Mouse (Mus musculus) adipocyte (in vitro differentiated cells): ENCODE measurements around the gene Slc3a1.

Experiments
- DNase-seq: peaks from one replicate; pipeline ENCODE4 v3.0.0-alpha.2; 2016; ENCODE audit warnings: low spot score

The Slc3a1 gene

GRCm38 (mm10) chr17:85037855-85038254, 9.7 kb downstream of the Slc3a1 start:
- DNase-seq: no peak

- DNase-seq: no peak
These were observed 10.1 kb downstream of the Slc3a1 start for GRCm38 (mm10) chr17:85038311-85038710.

- no peak for DNase-seq
These were observed 10.6 kb downstream of the Slc3a1 start for GRCm38 (mm10) chr17:85038761-85039160.

DNA sequence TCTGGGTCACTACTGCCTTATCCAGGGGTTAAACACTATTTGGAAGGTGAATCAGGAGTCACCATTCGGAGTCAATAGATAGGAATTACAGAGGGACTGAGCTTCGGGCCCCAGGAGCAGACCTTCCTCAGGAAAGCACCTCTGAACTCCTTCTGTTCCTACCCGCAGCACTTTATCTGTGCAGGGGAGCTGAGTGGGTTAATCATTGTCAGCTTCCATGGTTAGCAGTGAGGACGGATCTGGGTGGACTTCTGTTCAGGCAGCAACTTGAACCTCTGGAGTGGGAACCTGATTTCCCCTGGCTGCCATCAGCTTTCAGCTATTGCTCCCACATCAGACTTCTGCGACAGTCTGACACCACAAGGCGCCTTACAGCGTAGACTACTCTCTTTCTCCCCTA, 12.7 kb downstream of the Slc3a1 start:
- no peak for DNase-seq

- no peak for DNase-seq
These were observed 14.2 kb downstream of the Slc3a1 start for GRCm38 (mm10) chr17:85042419-85042818.

DNA sequence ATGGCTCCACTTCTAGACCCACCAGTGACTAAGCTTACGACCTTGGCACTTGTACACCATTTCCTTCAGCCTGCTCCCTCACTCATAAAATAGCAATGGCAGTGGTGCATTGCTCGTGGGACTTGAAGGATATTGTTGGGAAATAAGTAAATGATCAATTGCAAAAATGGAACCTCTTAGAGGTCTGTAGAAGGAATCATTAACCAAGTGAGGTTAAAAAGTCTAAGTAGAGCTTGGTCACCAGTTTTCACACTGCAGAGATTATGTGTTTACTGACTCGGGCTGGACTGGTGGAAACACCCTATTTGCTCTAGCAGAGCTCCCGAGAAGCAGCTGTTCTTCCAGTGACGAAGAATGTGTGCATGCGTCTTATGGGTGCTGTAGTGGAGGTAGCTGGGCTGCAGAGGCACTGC, 15.2 kb downstream of the Slc3a1 start:
- no peak for DNase-seq

- no peak for DNase-seq
These were observed 16.3 kb downstream of the Slc3a1 start for GRCm38 (mm10) chr17:85044466-85044865.

GRCm38 (mm10) chr17:85045160-85045559, 17.0 kb downstream of the Slc3a1 start:
- DNase-seq: no peak

DNA sequence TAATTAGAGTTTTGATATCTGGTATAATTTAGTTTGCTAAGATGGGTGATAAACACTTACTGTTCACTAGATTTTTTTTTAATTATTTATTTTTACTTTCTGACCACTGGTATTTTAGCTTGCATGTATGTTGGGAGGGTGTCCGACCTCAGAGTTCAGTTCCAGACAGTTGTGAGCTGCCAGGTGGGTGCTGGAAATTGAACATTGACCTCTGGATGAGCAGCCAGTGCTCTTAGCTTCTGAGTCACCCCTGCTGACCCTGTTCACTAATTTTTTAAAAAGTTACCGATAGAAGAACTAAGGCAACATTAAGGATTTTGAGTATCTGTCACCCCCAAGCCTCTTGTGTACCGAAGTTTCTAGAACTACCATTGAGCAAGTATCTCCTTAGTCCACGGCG, 20.2 kb downstream of the Slc3a1 start:
- no peak for DNase-seq

GRCm38 (mm10) chr17:85058276-85058675, 30.1 kb downstream of the Slc3a1 start:
- no peak for DNase-seq

DNA sequence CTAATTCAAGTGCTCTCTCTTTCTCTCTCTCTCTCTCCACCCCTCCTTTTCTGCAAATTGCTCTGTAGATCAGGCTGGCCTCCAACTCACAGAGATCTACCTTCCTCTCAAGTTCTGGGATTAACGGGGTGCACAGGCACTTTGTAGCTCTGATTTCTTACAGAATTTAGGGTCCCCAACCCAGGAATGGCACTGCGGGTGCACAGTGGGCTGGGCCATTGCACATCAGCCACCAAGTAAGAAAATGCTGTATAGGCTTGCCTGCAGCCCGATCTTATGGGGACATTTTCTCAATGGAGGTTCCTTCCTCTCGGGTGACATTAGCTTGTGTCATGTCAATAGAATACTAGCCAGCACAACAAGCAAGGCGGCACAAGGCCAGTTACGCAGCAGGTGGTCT, 31.0 kb downstream of the Slc3a1 start:
- DNase-seq: no peak

- DNase-seq: no peak
These were observed 35.4 kb downstream of the Slc3a1 start for GRCm38 (mm10) chr17:85063560-85063959.

GRCm38 (mm10) chr17:85067331-85067730, 39.2 kb downstream of the Slc3a1 start:
- DNase-seq: no peak

- DNase-seq: no peak
These were observed 42.5 kb downstream of the Slc3a1 start for GRCm38 (mm10) chr17:85070658-85071057.

GRCm38 (mm10) chr17:85071088-85071775, 43.1 kb downstream of the Slc3a1 start:
- no peak for DNase-seq

DNA sequence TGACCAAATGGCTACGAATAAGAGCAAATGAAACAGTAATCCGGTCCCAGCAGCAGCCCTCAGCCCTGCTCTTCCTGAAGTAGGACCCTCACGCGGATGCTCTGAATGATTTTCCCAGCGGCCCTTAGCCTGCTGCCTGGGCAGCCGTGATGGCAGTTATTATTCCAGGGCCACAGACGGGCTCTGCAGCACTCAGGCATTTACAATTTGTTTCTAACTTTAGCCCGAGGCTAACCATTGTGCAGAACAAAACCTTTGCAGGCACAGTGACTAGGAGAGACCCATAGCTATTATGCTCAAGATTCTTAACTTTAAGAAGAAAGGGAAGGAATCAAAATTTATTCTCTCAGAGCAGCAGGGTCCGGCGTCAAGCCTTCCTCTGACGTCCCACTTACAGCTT, 44.2 kb downstream of the Slc3a1 start:
- DNase-seq: no peak

DNA sequence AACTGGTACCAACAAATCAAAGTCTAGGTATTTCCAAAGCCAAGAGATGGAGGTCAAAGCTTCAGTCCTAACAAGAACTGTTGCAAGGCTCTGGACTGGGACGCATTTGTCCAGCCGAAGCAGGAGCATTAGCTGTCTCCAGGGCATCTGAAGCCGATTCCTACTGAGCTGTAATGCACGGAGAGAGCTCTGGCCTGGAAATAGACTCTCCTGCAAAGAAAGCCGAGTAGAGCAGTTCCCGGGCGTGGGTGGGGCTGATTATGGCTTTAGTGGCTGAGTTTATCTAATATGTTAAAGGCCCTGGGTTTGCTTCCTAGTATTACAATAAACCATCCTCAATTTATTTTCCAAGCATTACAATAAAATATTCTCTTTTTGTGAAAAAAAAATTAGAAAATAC, 45.0 kb downstream of the Slc3a1 start:
- DNase-seq: no peak

DNA sequence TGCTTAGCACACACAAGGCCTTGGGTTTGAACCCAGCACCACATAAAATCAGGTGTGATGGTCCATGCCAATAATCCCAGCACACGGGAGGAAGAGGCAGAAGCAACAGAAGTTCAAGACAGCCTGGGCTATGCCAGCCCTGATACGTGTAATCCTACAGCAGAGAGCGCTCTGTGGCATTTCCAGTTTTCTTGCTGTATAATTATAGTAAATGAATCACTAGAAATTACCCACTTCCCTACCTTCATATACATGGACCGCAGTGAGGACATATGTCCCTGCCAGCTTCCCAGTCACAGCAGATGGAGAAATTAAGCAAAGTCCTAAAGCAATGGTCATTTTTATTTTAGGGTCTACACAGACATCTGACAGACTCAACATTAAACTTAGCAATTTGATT, 45.9 kb downstream of the Slc3a1 start:
- no peak for DNase-seq

DNA sequence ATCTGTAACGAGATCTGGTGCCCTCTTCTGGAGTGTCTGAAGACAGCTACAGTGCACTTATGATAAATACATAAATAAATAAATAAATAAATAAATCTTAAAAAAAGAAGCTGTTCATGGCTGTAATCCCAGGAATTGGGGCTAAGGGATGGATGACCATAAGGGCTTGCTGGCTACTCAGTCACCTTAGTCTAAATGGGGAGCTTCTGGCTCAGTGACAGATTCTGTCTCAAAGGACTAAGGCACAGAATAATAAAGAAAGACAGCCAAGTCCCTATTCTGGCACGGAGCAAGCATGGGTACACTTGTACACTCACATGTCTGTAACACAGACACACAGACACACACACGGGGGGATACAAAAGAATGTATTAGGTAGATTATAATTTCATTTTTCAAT, 51.1 kb downstream of the Slc3a1 start:
- no peak for DNase-seq

- no peak for DNase-seq
These were observed 52.6 kb downstream of the Slc3a1 start for GRCm38 (mm10) chr17:85080781-85081180.

GRCm38 (mm10) chr17:85085335-85085734, 57.2 kb downstream of the Slc3a1 start:
- no peak for DNase-seq

DNA sequence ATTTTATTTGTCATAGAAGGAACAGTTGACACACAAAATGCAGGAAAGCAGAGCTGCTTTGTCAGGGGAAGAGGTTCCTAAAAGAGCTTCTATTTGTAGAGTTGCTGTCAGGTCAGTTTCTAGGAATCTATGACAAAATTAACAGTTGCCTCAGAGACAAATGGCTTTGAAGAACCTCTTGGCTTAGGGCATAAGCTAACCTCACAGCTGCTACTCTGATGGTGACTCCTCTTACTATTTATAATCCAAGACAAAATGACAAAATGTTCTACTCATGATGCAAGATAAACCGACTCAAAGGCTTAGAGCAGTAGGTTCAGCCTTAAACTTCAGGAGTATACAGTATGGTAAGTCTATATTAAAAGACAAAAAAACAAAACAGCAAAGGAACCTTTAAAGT, 58.3 kb downstream of the Slc3a1 start:
- DNase-seq: peak; percentile 14

GRCm38 (mm10) chr17:85087591-85087990, 59.4 kb downstream of the Slc3a1 start:
- no peak for DNase-seq

DNA sequence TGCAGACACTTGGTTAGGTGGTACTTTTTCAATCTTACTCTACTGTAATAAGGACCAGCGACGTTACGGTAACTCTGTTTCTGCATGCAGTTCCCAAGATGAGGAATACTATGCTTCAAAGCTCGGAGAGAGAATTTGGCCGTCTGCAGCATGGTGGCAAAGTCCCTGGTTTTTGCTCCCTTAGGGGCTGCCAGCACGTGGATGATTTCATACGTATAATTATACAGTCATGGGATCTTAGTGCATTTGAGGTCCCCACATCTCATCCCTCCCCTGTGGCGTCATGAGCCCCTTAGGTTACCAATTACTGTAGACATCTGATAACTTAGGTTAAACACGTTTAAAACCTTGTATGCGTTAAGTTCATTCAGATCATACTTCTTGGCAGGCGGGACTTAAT, 60.2 kb downstream of the Slc3a1 start:
- no peak for DNase-seq

GRCm38 (mm10) chr17:85089011-85089410, 60.8 kb downstream of the Slc3a1 start:
- peak; percentile 64 for DNase-seq
